Mouse (Mus musculus) thymus, adult 18-20 months (tissue): ENCODE data around the gene Cdh6.

Experiments
- DNase-seq, 2 experiments: peaks; one replicate each; pipeline ENCODE4 v3.0.0; 2022; ENCODE audit warnings: mixed read lengths in 2 of 2

Cdh6 gene

DNA sequence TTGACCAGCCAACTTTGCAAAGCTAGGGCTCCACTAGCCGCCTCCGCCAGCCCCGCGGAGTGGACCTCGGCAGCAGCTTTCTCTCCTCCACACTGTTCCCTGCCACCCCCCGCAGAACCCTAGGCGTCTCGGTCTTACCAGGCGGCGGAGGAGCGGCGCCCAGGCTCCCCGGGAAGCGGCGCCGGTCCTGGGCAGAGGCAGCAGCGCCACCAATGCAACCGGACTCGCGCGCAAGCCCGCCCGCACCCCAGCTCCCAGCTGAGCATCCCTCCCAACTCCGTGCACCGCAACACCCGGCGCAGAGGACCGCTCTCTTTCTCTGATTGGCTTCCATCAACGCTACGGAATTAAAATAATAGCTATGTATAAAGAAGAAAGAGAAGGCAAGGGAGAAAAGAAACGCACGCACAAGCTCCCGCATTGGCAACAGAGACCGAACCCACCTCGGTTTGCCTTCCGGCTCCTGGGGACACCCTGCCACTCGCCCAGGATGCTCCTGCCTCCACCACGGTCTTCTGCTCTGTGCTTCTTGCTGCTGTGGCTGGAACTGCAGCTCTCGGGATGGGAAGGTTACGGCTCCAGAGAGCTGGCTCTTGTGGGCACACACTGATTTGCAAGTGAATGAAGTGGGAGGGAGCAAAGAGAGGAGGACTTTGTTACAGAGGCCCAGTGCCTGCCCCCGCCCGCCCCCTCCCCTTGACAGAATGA, at the start of gene Cdh6:
Gene Cdh6, minus strand, starts transcription at position 605 of the 708 bp plus-strand sequence.
- DNase-seq: no peak

DNA sequence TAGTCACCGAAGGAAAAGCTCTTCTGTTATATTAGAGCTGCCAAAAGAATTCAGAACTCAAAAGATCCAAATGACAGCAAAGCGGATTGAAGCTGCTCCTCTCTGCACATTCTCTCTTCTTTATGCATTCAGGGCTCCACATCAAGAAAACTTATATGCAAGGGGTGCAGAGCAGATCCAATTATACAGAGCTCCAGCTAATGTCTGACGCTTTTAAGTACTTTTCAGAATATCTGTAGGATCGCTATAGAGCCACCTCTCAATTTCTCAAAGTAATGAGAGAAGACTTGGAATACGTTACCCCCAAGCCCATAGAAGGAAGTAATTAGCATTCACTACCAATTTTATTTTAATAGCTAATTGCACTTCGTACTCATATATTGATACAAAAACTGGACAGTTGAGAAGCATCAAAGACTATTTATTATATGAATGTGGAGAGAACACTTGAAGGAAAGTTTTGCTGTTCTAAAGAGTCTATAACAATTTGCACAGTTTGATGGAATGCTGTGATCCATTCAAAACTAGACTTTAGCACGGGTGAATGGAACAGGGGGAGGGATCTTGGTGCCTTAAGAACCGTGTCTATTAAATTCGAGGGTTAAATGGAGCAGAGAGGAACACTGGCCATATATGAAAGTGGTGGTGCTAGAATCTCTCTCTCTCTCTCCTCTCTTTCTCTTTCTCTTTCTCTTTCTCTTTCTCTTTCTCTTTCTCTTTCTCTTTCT, 46.4 kb upstream of the Cdh6 start:
- no peak for DNase-seq

DNA sequence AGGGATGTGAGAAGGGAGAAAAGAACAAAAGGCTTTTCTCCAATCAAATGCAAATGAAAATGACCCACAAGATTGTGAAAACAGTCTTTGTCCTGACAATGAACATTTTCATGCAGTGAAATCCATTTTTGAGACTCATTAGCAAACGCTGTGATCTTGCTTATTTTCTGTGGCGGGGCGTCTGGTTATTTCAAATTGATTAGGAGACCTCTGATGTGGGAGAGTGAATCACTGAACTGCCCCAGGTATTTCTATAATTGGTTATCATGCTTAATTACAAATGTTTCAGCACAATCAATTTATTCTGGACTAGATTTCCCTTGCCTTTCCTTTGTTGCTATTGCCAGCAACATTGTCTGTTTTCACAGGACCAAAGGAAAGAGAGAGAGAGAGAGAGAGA, 44.3 kb upstream of the Cdh6 start:
- no peak for DNase-seq

DNA sequence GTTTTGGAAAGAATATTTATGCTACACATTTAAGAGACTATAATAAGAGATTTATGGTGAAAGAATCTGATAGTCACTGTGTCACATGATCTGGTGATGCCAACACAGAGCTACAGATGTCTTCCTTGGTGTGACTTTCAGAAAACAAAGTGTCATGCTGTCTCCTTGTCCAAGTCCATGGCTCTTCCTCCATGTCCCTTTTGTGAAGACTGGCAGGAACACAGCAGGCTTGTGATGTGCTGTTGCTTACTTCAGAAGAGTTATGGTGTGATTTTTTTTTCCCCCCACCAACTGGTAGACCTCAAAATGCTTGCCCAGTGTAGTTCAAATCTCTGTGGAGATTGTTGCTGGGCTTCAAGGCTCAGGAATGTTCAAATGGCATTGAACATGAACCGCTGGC, 43.7 kb upstream of the Cdh6 start:
- DNase-seq: no peak

DNA sequence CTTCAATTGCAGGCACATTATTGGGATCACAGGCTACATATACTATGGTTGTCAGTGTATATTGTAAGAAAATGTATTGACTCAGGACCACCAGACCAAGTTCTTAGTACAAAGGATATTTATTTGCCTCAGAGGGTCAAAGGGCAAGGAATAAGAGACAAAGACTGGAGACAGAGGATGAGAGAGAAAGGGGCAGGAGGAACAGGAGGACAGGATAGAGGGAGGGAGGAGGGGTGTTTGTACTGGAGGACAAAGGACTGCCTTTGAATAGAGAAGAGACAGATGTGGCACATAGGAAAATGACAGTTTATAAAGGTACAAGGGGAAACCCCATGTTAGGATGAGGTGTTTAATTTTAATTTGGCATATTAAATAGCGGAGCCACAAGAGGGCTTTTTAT, 39.5 kb upstream of the Cdh6 start:
- no peak for DNase-seq

DNA sequence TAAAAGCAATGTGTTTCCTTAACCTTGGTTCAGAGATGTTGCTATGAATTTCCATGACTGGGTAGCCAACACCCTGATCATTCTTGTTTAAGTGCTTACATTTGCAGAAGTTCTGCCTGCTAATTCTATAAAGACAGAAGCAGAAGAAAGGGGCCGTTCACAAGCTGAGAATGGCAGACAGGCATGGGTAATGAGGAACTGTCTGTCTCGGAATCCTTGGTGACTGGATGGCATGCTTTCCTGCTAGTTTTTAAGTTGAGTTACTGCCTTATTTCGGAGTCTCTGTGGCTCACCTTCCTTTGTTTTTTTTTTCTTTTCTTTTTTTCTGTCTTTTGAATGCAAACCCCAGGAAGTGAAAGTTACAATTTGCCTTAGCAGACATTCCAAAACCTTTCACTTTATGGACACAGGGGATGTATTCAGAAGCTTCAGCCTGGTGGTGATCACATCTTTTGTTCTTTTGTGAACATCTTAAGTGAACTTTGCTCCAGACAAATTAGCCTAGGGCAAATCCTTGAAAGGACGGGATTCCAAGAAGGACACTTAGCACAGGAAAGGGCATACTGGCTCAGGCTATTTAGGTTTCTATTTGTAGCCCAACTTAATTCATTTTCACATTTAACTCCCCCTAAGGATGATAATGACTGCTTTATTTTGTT, 38.7 kb upstream of the Cdh6 start:
- no peak for DNase-seq

DNA sequence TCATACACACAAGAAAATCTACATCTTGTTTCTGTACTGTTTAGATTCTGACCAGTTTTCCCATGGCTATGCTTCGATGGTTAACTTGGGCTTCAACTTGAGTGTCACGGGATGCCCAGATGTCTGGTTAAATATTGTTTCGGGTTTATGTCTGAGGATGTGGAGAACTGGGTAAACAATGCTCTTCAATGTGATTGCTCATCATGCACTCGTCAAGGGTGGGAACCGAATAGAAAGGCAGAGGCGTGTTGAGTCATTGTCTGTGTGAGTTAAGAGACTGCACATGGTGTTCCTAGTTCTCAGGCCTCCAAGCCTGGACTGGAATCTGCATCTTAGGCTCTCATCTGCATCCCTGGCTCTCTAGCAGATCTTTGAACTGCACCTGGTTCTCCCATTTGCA, 36.7 kb upstream of the Cdh6 start:
- DNase-seq: no peak

DNA sequence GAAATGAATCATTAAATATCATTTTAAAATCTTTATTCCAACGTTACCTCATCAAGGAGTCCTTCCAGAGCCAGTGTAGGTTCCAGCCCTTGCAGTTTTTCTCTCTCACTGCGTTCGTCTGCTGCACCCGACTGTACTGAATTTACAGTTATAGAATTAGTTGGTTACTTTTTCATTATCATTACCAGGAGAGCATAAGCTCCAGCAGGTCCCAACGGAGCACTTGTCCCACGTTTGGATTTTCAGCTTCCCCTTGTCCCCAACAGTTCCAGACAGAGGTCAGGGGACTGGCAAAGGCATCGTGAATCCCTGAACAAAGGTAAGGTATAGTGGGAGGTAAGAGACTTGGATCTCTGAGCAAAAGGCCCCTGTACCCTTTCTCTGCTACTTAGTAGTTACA, 35.2 kb upstream of the Cdh6 start:
- DNase-seq: no peak

DNA sequence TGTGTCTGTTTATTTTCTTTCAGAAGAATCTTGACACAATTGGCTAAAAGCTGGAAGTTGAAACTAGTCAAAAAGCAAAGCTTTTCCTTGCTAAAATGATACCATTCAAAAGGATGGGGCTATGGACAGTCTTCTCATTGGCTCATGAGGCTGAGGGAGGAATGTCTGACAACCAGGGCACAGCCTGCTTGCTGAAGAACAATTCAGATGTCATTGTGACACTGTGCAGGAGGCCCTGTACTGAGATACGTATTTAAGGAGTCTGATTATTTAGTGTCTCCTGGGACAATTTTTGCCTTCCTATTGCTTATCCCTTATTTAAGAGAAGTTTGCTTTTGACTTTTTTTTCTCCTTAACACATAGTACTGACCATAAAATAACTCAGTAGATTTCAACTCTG, 22.8 kb upstream of the Cdh6 start:
- DNase-seq: no peak

DNA sequence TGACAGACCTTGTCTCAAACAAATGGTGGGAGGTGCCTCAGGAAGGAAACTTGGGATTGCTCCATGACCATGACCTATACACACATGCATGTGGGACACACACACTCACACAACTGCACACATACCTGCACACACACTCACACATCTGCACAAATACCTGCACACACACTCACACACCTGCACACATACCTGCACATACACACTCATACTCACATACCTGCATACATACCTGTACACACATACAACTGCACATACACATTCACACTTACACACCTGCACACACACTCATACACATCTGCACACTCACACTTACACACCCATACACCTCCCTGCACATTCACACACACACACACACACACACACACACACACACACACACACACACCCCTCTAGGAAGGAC, 20.6 kb upstream of the Cdh6 start:
- no peak for DNase-seq

DNA sequence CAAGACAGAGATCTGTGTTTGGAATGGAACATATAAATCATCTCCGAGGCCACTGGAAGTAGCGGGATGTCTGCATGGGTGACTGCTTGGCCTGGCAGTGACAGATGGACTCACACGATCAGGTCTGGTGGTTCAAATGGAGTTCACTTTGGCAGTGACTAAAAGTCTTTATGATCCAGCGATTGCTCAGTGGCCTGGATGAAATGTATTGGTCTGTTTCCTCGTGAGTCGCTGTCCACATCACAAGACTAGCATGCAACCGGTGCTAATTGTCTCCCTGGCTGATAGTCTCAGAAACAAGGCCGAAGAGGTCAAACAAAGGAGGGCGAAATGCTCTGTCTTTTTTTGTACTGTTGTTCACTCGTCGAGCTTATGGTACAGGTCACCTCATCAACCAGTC, 19.6 kb upstream of the Cdh6 start:
- no peak for DNase-seq

DNA sequence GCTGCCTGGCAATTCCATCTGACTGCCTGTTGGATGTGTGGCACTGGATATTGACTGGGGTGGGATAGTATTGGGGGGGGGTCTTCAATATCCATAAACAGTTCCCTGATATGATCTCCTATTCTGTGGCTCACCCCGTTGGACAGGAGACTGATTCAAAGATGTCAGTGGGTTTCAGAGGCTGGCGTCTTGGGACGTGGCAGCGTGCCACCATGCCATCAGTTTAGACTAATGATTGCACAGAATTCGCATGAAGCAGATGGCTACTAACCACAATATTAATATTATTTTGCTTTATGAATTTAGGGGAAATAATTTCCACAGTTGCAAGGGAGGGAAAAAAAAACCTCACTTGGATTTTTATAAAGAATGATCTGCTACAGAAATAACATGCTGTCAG, 10.2 kb upstream of the Cdh6 start:
- DNase-seq: no peak

DNA sequence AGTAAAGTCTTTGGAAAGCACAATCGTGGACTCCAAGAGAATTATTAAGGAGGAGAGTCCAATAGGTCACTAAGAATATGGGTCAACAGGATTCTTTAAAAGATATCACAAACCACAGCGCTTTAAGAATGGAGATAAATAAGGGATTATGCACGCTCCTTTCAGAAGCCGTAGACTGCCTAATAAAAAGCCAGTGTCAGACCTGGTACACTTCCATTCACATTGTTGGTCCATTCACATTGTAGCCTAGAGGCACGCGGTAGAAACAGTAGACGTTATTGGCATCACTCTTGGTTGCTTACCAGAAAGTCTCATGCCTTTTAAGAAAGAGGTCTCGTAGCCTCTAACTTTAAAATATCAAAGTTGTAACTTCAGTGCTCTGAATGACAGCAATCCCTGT, 8.0 kb upstream of the Cdh6 start:
- no peak for DNase-seq

DNA sequence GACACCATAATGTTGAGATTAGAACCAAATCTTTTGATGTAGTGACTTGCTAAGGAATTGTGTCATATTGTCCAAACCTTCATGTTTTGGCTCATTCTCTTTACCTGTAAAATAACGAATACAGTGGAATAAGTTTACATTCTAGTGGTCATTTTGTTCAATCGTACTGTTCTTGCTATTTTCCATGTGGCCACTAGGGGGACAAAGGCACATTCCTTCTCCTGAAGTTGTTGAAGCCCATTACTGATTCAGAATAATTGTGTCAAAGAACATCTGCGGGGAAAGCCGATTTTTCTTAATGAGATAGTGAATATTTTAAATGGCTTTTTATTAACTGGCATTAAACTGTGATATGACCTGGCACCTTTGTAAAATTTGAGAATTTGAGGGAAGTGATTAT, 7.5 kb upstream of the Cdh6 start:
- no peak for DNase-seq

DNA sequence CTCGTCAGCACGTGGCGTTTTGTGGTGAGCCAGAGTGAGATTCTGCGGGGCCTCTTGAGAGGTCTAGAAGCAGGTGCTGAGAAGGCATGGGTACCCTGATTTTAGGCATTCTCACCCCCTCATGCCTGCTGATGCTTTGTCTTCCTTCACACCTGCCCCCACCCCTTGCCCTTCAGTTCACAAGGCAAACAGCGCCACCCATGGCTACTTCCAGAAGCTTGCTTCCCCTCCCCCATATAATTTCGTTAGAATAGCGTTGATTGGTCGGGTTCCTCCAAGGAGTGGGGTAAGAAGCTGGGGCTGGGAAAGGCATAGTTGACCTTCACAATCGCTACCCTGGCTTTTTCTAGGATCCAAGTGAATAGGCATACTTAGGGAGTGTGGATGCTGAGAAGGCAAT, 2.5 kb upstream of the Cdh6 start:
- DNase-seq: no peak

DNA sequence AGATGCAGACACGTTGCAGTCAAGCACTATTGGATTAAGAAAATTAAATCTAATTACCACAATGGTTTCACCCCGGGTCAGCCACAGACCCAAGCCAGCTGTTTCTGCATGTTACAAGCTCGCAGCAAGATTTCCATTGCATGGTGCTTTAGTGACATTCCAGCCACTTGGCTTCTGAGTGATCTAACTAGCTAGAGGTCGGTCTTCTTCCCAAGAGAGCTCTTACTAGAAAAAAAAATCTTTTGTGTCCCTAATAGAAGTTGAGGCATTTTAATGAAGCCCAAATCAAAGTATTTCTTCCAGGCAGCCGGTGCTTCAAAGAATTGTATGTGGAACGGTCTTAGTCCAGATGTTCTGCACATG, 1.1 kb upstream of the Cdh6 start:
- no peak for DNase-seq

DNA sequence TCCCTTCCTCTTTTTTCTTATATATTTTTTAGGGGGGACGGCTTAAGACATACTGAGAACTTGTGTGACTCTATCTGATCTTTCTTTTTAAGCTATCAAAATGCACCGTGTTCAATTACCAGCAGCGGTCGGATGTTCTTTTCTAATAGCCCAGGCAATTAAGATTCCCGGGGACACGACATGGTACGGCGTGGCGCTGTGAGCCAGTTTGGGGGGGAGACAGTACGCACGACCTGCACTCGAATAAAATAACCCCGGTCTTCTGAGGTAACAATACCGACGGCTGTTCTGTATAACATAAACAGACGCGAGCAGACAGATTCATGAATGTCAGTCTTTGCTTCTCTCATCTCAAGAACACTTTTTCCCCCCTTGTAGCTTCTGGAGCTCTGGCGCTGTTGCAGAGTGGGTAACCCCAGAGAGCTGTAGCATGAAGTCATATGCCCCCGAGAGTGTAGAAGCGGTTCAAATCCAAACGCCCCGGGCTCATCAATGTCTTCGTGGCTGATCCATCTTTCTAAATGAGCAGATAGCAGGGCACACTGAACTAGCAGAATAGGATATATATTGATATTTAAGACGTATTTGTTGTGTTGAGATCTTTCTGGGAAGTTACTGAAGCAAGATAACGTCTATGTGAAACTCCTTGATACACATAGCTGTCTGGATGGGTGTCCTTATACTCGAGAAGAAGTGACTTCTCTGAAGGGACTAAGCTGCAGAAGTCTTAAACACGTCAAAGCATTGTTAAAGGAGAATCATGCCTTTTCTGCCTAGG, 554 bp upstream of the Cdh6 start:
- no peak for DNase-seq

DNA sequence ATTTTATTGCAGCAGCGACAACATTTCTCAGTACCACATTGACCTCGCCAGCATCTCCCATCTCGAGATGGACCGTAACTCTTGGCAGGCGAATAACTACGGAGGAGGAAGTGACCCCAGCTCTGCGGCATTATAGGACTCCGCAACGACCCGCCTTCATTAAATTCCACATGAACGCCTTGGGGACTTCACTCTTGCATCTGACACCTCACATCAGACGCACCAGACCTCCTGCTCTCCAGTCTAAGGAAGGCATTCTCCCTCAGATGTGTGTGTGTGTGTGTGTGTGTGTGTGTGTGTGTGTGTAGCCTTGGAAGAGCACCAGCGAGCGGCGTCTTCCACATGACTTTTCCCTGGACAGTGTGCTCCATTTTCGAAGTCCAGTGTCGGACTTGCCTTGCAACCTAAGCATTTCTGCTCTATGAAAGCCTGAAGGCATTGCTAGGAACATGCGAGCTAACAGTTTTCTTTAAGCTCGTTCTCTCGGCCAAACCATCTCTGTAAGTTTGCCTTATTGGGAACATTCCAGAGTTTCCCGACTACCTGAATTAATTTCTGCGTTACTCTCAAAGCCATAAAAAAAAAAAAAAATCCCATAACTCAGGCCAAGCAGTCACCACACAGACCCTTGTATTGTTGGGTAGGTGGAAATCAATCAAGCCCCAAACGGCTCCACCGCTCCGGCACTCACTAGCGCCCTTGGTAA, 957 bp downstream of the Cdh6 start:
- no peak for DNase-seq

DNA sequence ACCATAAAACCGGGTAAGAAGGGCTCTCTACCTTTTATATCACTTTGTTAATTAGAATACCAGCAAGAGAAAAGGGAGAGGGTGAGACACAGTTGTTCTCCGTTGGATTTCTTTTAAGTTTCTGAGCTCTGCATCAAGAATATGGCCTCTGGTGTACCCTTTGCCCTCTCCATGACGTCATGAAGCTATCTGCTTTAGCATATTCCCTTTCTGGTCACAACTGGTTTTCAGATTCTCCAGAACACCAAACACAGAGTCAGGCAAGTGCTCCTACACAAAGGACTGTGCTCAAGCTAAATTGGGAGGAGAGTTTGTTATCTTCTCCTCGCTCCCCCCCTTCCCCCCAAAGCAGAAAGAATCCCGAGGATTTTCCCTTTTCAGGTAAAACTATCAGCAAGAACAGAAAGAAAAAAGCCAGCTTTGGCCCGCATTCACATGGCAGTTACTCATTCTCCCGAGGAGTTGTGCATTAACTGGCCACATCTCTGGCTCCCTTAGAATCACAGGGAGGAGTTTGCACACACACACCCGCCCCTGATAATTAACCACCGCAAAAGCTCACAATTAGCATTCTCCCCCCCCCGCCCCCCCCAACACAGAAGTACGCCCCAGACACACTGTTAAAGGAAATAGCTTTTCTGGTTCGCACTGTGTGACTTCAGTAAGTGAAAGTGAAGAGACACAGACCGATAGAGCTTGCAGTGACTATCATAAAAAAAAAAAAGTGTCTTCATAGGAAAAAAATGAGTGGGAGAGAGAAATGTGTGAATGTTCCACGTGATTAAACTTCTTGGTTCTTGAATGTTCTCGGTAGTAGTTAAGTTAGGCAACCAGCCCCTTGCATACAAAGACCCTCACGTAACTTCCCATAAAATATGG, 1.8 kb downstream of the Cdh6 start:
- no peak for DNase-seq

DNA sequence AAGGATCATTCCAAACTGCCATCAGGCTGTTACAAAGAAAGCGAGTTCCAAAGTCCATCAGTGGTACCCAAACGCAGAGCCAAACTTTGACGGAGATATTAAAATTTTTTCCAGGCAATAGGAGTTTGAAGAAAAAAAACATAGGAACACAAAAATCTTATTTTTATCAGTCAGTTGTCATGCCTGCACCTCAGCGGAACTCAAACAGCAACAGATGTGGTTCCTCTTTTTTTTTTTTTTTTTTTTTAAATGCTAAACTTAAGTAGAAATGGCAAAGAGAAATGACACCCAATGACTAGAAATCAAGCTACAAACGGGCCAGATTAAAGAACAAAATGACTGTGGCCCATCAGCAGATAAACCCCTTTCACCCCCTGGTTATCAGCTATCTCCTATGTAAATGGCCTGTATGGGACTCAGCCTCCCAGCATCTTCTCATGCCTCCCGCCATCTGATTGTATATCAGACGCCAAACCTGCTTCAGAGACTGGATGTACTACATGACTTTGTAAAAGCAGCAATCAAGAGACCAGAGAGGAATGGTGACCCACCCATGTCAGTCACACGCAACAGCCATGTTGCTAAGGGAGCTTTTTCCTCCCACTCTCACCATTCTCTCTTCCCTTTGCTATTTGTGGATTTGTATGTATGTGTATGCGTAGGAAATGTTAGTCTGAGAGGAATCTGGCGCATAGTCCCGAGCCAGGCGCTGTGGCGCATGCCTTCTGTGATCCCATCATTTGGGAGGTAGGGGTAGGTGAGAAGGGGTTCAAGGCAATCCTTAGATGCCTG, 8.2 kb downstream of the Cdh6 start:
- DNase-seq: no peak

DNA sequence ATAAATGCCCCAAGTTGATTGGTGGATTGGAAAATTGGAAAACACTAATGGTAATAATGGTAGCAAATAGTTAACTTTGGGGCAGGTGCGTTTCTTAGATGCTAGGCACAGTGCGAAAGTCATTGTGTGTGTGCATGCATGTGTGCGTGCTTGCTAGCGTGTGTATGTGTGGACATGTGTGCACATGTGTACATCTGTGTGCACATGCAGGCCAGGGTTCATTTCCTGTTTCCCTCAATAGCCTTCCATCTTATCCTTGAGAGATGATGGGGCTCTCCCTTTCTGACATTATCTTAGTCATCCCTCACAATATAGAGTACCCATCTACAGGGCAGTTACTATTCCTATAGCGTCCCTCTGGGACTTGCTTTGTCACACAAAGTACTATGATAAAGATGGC, 17.7 kb downstream of the Cdh6 start:
- DNase-seq: no peak
